In the genomic region with DNA sequence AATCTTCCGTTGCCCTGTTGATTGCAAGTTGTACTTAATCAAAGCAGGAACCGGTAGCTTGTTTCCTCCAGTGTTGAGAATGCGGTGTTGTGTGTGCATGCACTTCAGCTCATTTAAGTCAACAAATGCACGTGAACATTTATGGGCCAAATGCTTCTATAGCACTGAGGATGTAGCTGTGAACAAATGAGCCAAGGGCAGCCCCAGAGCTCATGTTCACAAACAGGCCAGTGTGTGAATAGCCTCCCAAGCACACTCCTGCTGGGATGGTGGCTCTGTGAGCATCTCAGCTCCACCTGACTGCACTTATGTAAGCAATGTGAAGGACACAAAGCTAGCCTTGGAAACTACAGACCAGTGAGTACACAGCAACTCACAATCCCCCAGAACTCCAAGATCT, we compare ENCODE assay signal across 18 mouse cellular contexts.
"Had no signal": no experiment of that assay in that cellular context is flagged by ENCODE, and none has a peak within 500 bp of the region (broad histone marks: within the 10 kb centered on the region; RNA-seq: fewer than 3 reads in every experiment).

No protein-coding gene starts in this region.

- H3K9me3 ChIP-seq: limb, embryonic 12.5 days; liver, embryonic 13.5 days; lung, embryonic 15.5 days; midbrain, embryonic 15.5 days; neural tube, embryonic 12.5 days had no signal

- DNase-seq: kidney, postnatal 10 days; kidney, postnatal 4 days; liver; liver, embryonic 13.5 days; liver, postnatal 0 days; lung, postnatal 14 days; right cerebral cortex, postnatal 4 days; spleen, adult 18-20 months; thymus, adult 18-20 months; thymus, postnatal 14 days had no signal

- H3K36me3 ChIP-seq: limb, embryonic 12.5 days; liver, embryonic 13.5 days; lung, embryonic 15.5 days; midbrain, embryonic 15.5 days; neural tube, embryonic 12.5 days had no signal

- H3K27me3 ChIP-seq: limb, embryonic 12.5 days; liver, embryonic 13.5 days; lung, embryonic 15.5 days; megakaryocyte, embryonic 14.5 days; midbrain, embryonic 15.5 days; neural tube, embryonic 12.5 days had no signal

- H3K9ac ChIP-seq: limb, embryonic 12.5 days; liver, embryonic 13.5 days; liver, postnatal 0 days; lung, embryonic 15.5 days; midbrain, embryonic 15.5 days; neural tube, embryonic 12.5 days had no signal

- H3K4me3 ChIP-seq: layer of hippocampus, adult 2 months; limb, embryonic 12.5 days; liver, embryonic 13.5 days; lung, embryonic 15.5 days; megakaryocyte, embryonic 14.5 days; midbrain, embryonic 15.5 days; neural tube, embryonic 12.5 days had no signal

- H3K27ac ChIP-seq: layer of hippocampus, adult 2 months; limb, embryonic 12.5 days; liver, embryonic 13.5 days; lung, embryonic 15.5 days; macrophage; neural tube, embryonic 12.5 days had no signal

- H3K4me2 ChIP-seq: limb, embryonic 12.5 days; liver, embryonic 13.5 days; lung, embryonic 15.5 days; midbrain, embryonic 11.5 days; midbrain, embryonic 15.5 days; neural tube, embryonic 12.5 days had no signal

- ATAC-seq: liver, postnatal 0 days had no signal

- H3K4me1 ChIP-seq: limb, embryonic 12.5 days; liver, embryonic 13.5 days; lung, embryonic 15.5 days; megakaryocyte, embryonic 14.5 days had no signal
